Mouse (Mus musculus): Measurements from ENCODE around the gene Rnf113a2. TPM values are rescaled to one million over a fixed set of nuclear protein-coding genes. Genes with fewer than 3 reads are reported as not detected.

Rnf113a2 gene
- polyA plus RNA-seq, 1 experiment from 2014 or later = 29.9 TPM

DNA sequence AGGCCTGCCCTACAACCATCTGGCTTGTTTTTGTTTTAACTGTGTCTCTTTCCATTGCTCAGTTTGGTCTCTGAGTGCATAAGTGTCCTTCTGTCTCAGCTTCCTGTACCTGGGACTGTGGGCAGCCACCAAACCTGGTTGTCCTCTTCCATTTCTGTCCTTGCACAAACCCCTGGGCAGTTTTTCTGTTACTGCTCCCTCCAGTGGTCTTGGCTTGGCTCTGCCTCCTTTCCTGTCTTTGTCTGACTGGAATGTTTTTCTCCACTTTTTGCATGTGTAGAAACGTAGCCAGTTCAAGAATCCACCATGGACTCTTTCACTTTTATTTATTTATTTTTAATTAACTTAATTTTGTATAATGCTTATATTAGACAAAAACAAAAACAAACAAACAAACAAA lies 42.8 kb downstream of the Rnf113a2 start:
- Histone ChIP-seq H3K4me3 (no peak overlapping the region), H3K27ac (no peak overlapping the region), H3K27me3 (no peaks in the 10 kb centered on the region), H3K4me2 (no peak overlapping the region), H3K9ac (no peak overlapping the region), H3K4me1 (no peaks in the 10 kb centered on the region), H3K36me3 (ENCODE audit: poor library complexity, severe bottlenecking) (peaks cover 55% of the 10 kb centered on the region), H3K9me3 (replicated peaks) (no peaks in the 10 kb centered on the region; the same call in 1 of the 2 replicates)
- ATAC-seq = no peak
- WGBS = 62% methylated on average over 1 of the region's 1 CpGs

DNA sequence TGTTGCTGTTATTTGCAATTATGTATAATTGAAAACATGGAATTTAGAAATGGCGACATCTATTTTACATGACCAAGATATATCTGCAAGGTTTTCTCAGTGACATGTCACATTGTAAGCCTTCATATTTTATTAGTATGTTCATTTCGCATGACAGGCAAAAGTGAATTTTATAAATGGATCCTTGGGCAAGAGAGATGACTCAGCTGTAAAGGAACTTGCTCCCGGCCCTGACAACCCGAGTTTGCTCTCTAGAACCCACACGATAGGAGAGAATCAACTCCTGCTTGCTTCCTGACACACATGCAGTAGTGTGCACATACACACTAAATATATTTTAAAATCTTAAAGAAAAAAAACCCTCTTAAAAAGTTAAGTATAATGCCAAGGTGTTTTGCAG lies 44.4 kb downstream of the Rnf113a2 start:
- H3K4me2 ChIP-seq = no peak overlapping the region
- peaks cover 57% of the 10 kb centered on the region for H3K36me3 ChIP-seq (ENCODE audit: poor library complexity, severe bottlenecking)
- H3K27me3 ChIP-seq = no peaks in the 10 kb centered on the region
- ATAC-seq = no peak
- H3K9ac ChIP-seq = no peak overlapping the region
- H3K4me3 ChIP-seq = no peak overlapping the region
- H3K4me1 ChIP-seq = no peaks in the 10 kb centered on the region
- no peaks in the 10 kb centered on the region; the same call in 1 of the 2 replicates for H3K9me3 ChIP-seq (replicated peaks)
- WGBS = 92% methylated on average over 5 of the region's 5 CpGs
- H3K27ac ChIP-seq = no peak overlapping the region

DNA sequence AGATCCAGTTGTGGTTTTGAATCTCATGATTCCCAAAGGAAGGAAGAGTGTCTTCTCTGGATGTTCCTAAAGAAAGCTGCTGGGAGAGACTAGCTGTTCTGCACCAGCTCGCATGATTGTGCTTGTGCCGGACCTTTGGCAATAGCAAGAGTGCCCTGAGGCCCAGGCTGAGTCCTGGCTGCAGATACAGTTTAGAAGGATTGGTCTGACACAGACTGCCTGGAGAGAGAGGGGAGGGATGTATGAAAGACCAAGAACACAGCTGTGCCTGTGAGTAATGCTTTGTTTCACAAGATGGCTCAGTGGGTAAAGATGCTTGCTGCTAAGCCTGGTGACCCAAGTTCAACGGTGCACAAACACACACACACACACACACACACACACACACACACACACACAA lies 45.9 kb downstream of the Rnf113a2 start:
- H3K4me1 ChIP-seq = no peaks in the 10 kb centered on the region
- no peak overlapping the region for H3K4me2 ChIP-seq
- H3K36me3 ChIP-seq (ENCODE audit: poor library complexity, severe bottlenecking) = peaks cover 56% of the 10 kb centered on the region
- no peaks in the 10 kb centered on the region; the same call in 1 of the 2 replicates for H3K9me3 ChIP-seq (replicated peaks)
- H3K27ac ChIP-seq = peak overlapping the region; percentile 31; the same call in 1 of the 2 replicates
- H3K27me3 ChIP-seq = no peaks in the 10 kb centered on the region
- 84% methylated on average over 3 of the region's 3 CpGs for WGBS
- H3K9ac ChIP-seq = no peak overlapping the region; the same call in 1 of the 2 replicates
- ATAC-seq = no peak
- H3K4me3 ChIP-seq = no peak overlapping the region

Other genes with a start within 250 kb of the Rnf113a2 start
- 5.0 and 5.6 TPM in 2 replicates for gene Elmsan1, start 198.3 kb upstream of the Rnf113a2 start, polyA plus RNA-seq (2015; fragmentation: Nextera tagmentation; extraction: Ambion mirVana)
- 13.3 and 16.7 TPM in 2 replicates for gene Ptgr2, start 132.0 kb upstream of the Rnf113a2 start, polyA plus RNA-seq (2015; fragmentation: Nextera tagmentation; extraction: Ambion mirVana)
- gene Zfp410, start 100.3 kb upstream of the Rnf113a2 start, polyA plus RNA-seq (2015; fragmentation: Nextera tagmentation; extraction: Ambion mirVana) = 109 and 120 TPM in 2 replicates
- gene Coq6, start 55.5 kb upstream of the Rnf113a2 start, polyA plus RNA-seq (2015; fragmentation: Nextera tagmentation; extraction: Ambion mirVana) = 45.8 and 47.2 TPM in 2 replicates
- 12.3 and 12.7 TPM in 2 replicates for gene Fam161b, start 55.4 kb upstream of the Rnf113a2 start, polyA plus RNA-seq (2015; fragmentation: Nextera tagmentation; extraction: Ambion mirVana)
- 8.8 and 9.9 TPM in 2 replicates for gene Entpd5, start 8.2 kb upstream of the Rnf113a2 start, polyA plus RNA-seq (2015; fragmentation: Nextera tagmentation; extraction: Ambion mirVana)
- 2.4 and 2.6 TPM in 2 replicates for gene Bbof1, start 8.1 kb upstream of the Rnf113a2 start, polyA plus RNA-seq (2015; fragmentation: Nextera tagmentation; extraction: Ambion mirVana)
- 26.2 and 26.9 TPM in 2 replicates for gene Aldh6a1, start 33.8 kb downstream of the Rnf113a2 start, polyA plus RNA-seq (2015; fragmentation: Nextera tagmentation; extraction: Ambion mirVana)
- gene Lin52, start 34.2 kb downstream of the Rnf113a2 start, polyA plus RNA-seq (2015; fragmentation: Nextera tagmentation; extraction: Ambion mirVana) = 42.5 and 46.2 TPM in 2 replicates
- gene Vsx2, start 152.6 kb downstream of the Rnf113a2 start, polyA plus RNA-seq (2015; fragmentation: Nextera tagmentation; extraction: Ambion mirVana) = not detected in 2 replicates
- gene Abcd4, start 200.2 kb downstream of the Rnf113a2 start, polyA plus RNA-seq (2015; fragmentation: Nextera tagmentation; extraction: Ambion mirVana) = 13.9 and 14.7 TPM in 2 replicates
- not detected in 2 replicates for gene Vrtn, start 223.8 kb downstream of the Rnf113a2 start, polyA plus RNA-seq (2015; fragmentation: Nextera tagmentation; extraction: Ambion mirVana)